Mouse (Mus musculus): ENCODE measurements around the gene Rbfox1. TPM values are rescaled to one million over a fixed set of nuclear protein-coding genes. Genes with fewer than 3 reads are reported as not detected.

The Rbfox1 gene
- polyA plus RNA-seq, 1 experiment from 2014 or later, result 339 TPM

DNA sequence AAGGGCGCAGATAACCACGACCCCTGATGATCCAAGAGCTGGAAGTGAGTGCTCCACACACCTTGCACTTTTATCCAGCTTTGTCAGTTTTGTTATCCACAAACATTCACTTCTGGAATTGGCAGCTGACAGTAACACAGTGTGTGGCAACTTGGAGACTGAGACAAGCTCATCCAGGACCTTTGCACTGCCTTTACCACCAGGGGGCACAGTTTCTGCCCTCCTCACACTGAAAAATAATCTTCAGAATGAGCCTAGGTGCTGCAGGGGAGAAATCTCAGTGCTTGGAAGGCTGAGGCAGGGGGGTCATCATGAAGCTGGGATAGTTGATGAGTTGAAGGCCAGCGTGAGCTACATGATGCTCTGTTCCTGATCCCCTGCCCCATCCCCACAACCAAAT lies 570.2 kb downstream of the Rbfox1 start:
- 72% methylated on average over 3 of the region's 3 CpGs for WGBS
- Histone ChIP-seq H3K36me3 (ENCODE audit: control insufficient read depth, insufficient read depth, low read length) (no peaks in the 10 kb centered on the region), H3K4me3 (ENCODE audit: low read depth, low read length) (no peak overlapping the region), H3K9ac (replicated peaks; ENCODE audit: low read depth, low read length) (no peak overlapping the region), H3K9me3 (ENCODE audit: control insufficient read depth, low read length) (no peaks in the 10 kb centered on the region), H3K4me2 (ENCODE audit: low read depth, low read length) (no peak overlapping the region), H3K27me3 (ENCODE audit: control insufficient read depth, insufficient read depth, low read length) (no peaks in the 10 kb centered on the region), H3K27ac (ENCODE audit: low read depth, low read length) (no peak overlapping the region), H3K4me1 (ENCODE audit: control insufficient read depth, insufficient read depth, low read length) (no peaks in the 10 kb centered on the region)
- ATAC-seq (ENCODE audit: low read depth), result no peak

DNA sequence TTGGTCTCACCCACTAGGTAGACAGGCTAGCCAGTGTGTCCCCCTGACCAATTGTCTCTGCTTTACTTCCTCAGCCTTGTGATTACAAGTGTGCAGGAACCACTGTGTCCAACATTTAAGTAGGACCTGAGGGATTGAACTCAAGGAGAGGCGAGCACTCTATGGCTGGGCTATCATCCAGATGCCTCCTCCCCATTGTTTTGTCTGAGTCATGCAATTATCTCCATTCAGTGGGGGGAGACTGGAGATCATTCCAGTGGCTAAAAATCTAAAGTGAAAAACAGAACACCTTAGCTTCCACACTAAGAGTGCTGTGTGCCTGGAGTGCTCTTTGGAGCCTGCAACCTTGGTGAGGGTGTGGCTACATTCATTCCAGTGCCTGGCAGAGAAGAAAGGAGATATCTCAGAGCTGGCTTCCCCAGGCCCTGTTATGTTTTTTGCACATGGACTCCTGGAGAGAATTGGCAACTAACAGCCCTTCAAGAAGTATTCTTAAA lies 594.0 kb downstream of the Rbfox1 start:
- no peak overlapping the region for H3K9ac ChIP-seq (replicated peaks; ENCODE audit: low read depth, low read length)
- ATAC-seq (ENCODE audit: low read depth), result peak; percentile 36; the same call in 1 of the 2 replicates
- H3K4me3 ChIP-seq (ENCODE audit: low read depth, low read length), result no peak overlapping the region
- H3K4me1 ChIP-seq (ENCODE audit: control insufficient read depth, insufficient read depth, low read length), result peaks cover 13% of the 10 kb centered on the region; the same call in 1 of the 2 replicates
- H3K9me3 ChIP-seq (ENCODE audit: control insufficient read depth, low read length), result no peaks in the 10 kb centered on the region
- H3K4me2 ChIP-seq (ENCODE audit: low read depth, low read length), result no peak overlapping the region
- no peaks in the 10 kb centered on the region for H3K27me3 ChIP-seq (ENCODE audit: control insufficient read depth, insufficient read depth, low read length)
- 46% methylated on average over 1 of the region's 1 CpGs for WGBS
- peak overlapping the region; percentile 64 for H3K27ac ChIP-seq (ENCODE audit: low read depth, low read length)
- no peaks in the 10 kb centered on the region for H3K36me3 ChIP-seq (ENCODE audit: control insufficient read depth, insufficient read depth, low read length)

DNA sequence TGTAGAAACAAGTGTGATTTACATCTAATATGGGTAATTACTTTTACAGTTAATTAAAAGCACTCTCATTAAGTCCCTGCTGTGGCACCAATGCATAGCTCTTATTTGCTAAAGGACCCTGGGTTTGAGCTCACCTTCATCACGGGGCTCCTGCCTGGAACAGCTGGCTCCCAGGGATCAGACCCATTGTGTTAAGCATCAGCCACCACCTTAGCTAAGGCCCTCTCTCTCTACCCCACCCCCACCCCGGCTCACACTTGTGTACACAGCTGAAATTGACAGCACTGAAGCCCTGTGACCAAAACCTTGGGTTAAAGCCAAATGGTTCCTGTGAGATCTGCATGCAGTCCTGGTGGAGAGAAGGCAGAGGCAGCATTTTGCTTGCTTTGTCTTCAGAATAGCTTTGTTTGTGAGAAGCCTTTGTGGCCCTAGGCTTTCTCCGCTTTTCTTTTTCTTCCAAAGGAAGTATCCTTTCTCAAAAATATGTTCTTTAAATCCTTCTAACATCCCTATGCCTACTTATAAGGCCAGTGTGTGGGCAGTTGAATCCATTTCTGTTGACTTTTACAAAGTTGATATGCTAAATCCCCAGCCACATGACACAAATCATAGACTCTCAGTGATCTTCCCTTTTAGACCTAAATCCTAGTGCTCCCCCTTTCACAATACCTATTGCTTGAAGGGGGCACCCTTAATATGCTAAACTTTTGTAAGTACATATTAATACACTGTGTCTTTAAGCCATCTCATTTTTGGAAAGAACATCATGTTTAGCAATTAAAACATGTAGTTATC lies 594.7 kb downstream of the Rbfox1 start:
- 25% methylated on average over 3 of the region's 3 CpGs for WGBS

DNA sequence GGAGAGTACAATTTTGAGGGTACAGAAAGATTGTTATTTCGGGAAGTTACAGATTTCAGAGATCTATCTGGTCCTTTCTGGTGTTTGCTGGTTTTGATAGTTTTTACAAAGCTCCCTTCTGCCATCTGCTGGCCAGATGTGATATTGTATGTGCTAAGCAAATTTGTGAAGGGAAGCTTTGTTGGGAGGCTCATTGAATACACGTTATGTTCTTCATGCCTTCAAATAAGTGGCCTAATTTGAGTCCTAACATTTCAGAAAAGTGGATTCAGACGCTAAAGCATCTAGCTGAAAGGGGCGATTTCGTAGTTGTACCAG lies 595.2 kb downstream of the Rbfox1 start:
- Histone ChIP-seq H3K27me3 (ENCODE audit: control insufficient read depth, insufficient read depth, low read length) (no peaks in the 10 kb centered on the region), H3K36me3 (ENCODE audit: control insufficient read depth, insufficient read depth, low read length) (no peaks in the 10 kb centered on the region), H3K9me3 (ENCODE audit: control insufficient read depth, low read length) (no peaks in the 10 kb centered on the region), H3K4me2 (ENCODE audit: low read depth, low read length) (no peak overlapping the region; the same call in 1 of the 2 replicates), H3K9ac (replicated peaks; ENCODE audit: low read depth, low read length) (no peak overlapping the region), H3K4me1 (ENCODE audit: control insufficient read depth, insufficient read depth, low read length) (peaks cover 13% of the 10 kb centered on the region; the same call in 1 of the 2 replicates), H3K4me3 (ENCODE audit: low read depth, low read length) (no peak overlapping the region), H3K27ac (ENCODE audit: low read depth, low read length) (no peak overlapping the region)
- ATAC-seq (ENCODE audit: low read depth), result no peak
- WGBS, result 10% methylated on average over 5 of the region's 5 CpGs

More for the DNA sequence above, 594.7 kb downstream of the Rbfox1 start:
- Histone ChIP-seq H3K4me2 (ENCODE audit: low read depth, low read length) (no peak overlapping the region; the same call in 1 of the 2 replicates), H3K36me3 (ENCODE audit: control insufficient read depth, insufficient read depth, low read length) (no peaks in the 10 kb centered on the region), H3K27ac (ENCODE audit: low read depth, low read length) (peak overlapping the region; percentile 64), H3K9ac (replicated peaks; ENCODE audit: low read depth, low read length) (no peak overlapping the region), H3K27me3 (ENCODE audit: control insufficient read depth, insufficient read depth, low read length) (no peaks in the 10 kb centered on the region), H3K4me1 (ENCODE audit: control insufficient read depth, insufficient read depth, low read length) (peaks cover 13% of the 10 kb centered on the region; the same call in 1 of the 2 replicates), H3K9me3 (ENCODE audit: control insufficient read depth, low read length) (no peaks in the 10 kb centered on the region), H3K4me3 (ENCODE audit: low read depth, low read length) (no peak overlapping the region)
- peak; percentile 87 for ATAC-seq (ENCODE audit: low read depth)

DNA sequence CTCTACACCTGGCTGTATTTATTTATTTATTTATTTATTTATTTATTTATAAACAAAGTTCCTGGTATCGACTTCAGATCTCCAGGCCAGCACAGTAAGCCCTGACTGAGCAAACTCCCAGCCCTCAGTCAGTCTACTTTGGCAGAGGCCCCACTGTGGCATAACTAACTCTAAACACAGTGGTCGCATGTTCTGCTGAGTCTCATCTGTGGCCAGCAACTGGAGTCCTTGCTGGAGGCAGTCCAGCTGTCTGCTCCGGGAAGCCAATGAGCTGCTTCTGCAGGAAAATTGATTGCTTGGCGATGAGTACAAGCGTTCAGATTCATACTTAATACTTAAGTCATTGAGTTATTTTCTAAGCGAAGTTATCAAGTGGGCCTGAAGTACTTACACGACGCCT lies 598.5 kb downstream of the Rbfox1 start:
- ATAC-seq (ENCODE audit: low read depth), result no peak
- Histone ChIP-seq H3K27ac (ENCODE audit: low read depth, low read length) (no peak overlapping the region), H3K9ac (replicated peaks; ENCODE audit: low read depth, low read length) (no peak overlapping the region), H3K9me3 (ENCODE audit: control insufficient read depth, low read length) (no peaks in the 10 kb centered on the region), H3K4me2 (ENCODE audit: low read depth, low read length) (no peak overlapping the region), H3K27me3 (ENCODE audit: control insufficient read depth, insufficient read depth, low read length) (no peaks in the 10 kb centered on the region), H3K36me3 (ENCODE audit: control insufficient read depth, insufficient read depth, low read length) (no peaks in the 10 kb centered on the region), H3K4me1 (ENCODE audit: control insufficient read depth, insufficient read depth, low read length) (peaks cover 13% of the 10 kb centered on the region; the same call in 1 of the 2 replicates), H3K4me3 (ENCODE audit: low read depth, low read length) (no peak overlapping the region)
- 74% methylated on average over 8 of the region's 8 CpGs for WGBS

DNA sequence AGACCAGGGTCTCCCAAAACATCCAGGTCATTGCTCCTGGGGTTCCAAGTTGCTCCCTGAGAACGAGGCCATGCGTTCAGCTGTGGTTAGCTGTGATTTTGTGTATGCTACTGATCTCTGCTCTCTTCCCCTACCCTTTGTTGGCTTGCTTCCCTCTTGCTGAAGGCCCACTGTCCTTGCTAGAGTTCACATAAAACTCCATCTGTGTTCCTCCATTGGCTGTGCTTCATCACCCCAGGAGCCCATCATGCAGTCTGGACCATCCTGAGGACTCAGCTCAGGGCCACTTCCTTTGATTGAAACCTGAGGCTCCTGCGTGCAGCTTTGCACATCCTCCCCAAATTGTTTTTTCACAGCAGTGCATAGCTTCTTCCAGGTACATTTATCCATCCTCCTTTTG lies 600.5 kb downstream of the Rbfox1 start:
- Histone ChIP-seq H3K4me2 (ENCODE audit: low read depth, low read length) (no peak overlapping the region), H3K4me1 (ENCODE audit: control insufficient read depth, insufficient read depth, low read length) (no peaks in the 10 kb centered on the region), H3K27me3 (ENCODE audit: control insufficient read depth, insufficient read depth, low read length) (no peaks in the 10 kb centered on the region), H3K9me3 (ENCODE audit: control insufficient read depth, low read length) (no peaks in the 10 kb centered on the region), H3K4me3 (ENCODE audit: low read depth, low read length) (no peak overlapping the region), H3K36me3 (ENCODE audit: control insufficient read depth, insufficient read depth, low read length) (no peaks in the 10 kb centered on the region), H3K9ac (replicated peaks; ENCODE audit: low read depth, low read length) (no peak overlapping the region), H3K27ac (ENCODE audit: low read depth, low read length) (no peak overlapping the region)
- ATAC-seq (ENCODE audit: low read depth), result no peak
- WGBS, result 85% methylated on average over 3 of the region's 3 CpGs

DNA sequence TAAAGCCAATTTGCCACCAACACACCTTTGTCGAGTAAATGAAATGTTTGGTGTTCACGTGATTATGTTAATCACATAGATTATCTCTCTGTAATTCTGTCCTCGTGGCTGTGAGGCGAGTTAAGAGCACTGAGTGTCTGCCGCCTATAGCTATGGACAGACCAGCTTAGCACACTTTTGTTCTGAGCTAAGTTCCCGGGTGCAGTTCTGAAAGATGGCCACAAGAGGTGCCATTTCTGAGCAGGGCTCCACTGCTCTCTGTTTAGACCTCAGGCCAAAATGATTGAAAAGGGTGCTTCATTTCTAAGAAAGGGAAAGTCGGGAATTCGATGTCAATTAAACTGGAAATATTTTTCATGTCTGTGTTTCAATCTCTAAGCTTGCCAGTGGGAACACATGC lies 617.1 kb downstream of the Rbfox1 start:
- no peak overlapping the region for H3K4me2 ChIP-seq (ENCODE audit: low read depth, low read length)
- H3K9me3 ChIP-seq (ENCODE audit: control insufficient read depth, low read length), result no peaks in the 10 kb centered on the region
- no peaks in the 10 kb centered on the region for H3K27me3 ChIP-seq (ENCODE audit: control insufficient read depth, insufficient read depth, low read length)
- WGBS, result 35% methylated on average over 8 of the region's 8 CpGs
- ATAC-seq (ENCODE audit: low read depth), result no peak
- no peak overlapping the region for H3K4me3 ChIP-seq (ENCODE audit: low read depth, low read length)
- H3K9ac ChIP-seq (replicated peaks; ENCODE audit: low read depth, low read length), result no peak overlapping the region
- no peaks in the 10 kb centered on the region for H3K36me3 ChIP-seq (ENCODE audit: control insufficient read depth, insufficient read depth, low read length)
- no peak overlapping the region for H3K27ac ChIP-seq (ENCODE audit: low read depth, low read length)
- H3K4me1 ChIP-seq (ENCODE audit: control insufficient read depth, insufficient read depth, low read length), result peaks cover 4% of the 10 kb centered on the region; the same call in 1 of the 2 replicates

DNA sequence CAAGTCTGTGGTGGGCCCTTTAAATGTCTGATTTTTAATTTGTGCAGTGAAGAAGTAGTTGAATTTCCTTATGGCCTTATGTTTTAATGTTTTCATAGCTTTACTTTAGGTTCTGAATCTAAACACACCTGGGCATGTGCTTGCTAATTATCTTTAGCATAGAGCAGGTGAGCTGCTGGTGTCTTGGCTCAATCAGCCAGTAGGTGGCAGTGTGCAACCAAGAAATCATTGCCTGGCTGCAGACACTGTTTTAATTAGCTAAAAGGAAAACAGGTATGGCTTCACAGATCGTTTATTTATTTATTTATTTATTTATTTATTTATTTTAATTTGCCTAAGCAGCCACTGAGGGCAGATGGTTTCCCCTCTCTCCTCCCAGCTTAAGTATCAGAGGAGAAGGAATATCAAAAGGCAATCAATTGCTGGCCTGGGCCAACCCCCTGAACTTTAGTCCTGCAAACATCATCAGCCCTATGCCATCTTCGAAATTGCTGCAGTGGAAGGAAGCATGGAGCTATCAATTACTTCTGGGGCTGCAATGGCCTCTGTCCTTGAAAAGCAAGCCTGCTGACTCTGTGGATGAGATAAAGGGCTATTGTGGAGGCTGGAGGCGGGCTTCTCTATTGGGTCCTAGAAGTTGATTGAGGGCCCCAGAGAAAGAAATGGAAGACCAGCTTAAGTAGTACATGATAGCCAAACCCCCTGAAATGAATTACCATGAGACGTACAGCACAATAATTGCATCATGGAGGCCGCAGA lies 618.6 kb downstream of the Rbfox1 start:
- peak; percentile 54 for ATAC-seq (ENCODE audit: low read depth)
- H3K9ac ChIP-seq (replicated peaks; ENCODE audit: low read depth, low read length), result no peak overlapping the region
- peak overlapping the region; percentile 52; the same call in 1 of the 2 replicates for H3K27ac ChIP-seq (ENCODE audit: low read depth, low read length)
- peaks cover 4% of the 10 kb centered on the region; the same call in 1 of the 2 replicates for H3K4me1 ChIP-seq (ENCODE audit: control insufficient read depth, insufficient read depth, low read length)
- H3K4me3 ChIP-seq (ENCODE audit: low read depth, low read length), result no peak overlapping the region
- H3K4me2 ChIP-seq (ENCODE audit: low read depth, low read length), result no peak overlapping the region
- no peaks in the 10 kb centered on the region for H3K36me3 ChIP-seq (ENCODE audit: control insufficient read depth, insufficient read depth, low read length)
- no peaks in the 10 kb centered on the region for H3K27me3 ChIP-seq (ENCODE audit: control insufficient read depth, insufficient read depth, low read length)
- H3K9me3 ChIP-seq (ENCODE audit: control insufficient read depth, low read length), result no peaks in the 10 kb centered on the region
- WGBS, result 37% methylated on average over 5 of the region's 5 CpGs

DNA sequence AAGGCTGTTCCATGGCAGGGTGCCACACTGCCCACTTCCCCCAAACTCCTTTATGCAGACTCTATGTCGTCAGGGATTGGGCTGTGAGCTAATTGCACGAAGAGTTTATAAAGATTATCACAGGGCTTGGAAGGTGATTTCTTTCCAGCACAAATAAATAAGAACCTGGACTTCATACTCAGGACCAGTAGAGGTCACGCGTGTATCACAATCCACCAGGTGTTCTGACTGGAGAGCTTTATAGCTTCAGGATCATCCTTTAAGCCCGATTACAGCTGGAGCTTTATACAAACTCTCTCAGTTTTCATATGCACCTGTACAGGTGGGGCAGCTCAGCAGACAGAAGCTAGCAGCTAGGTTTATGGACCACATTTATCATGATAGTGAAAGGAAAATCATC lies 623.8 kb downstream of the Rbfox1 start:
- Histone ChIP-seq H3K4me2 (ENCODE audit: low read depth, low read length) (no peak overlapping the region), H3K4me1 (ENCODE audit: control insufficient read depth, insufficient read depth, low read length) (peaks cover 2% of the 10 kb centered on the region; the same call in 1 of the 2 replicates), H3K4me3 (ENCODE audit: low read depth, low read length) (no peak overlapping the region), H3K27me3 (ENCODE audit: control insufficient read depth, insufficient read depth, low read length) (no peaks in the 10 kb centered on the region), H3K36me3 (ENCODE audit: control insufficient read depth, insufficient read depth, low read length) (no peaks in the 10 kb centered on the region), H3K9me3 (ENCODE audit: control insufficient read depth, low read length) (no peaks in the 10 kb centered on the region), H3K9ac (replicated peaks; ENCODE audit: low read depth, low read length) (no peak overlapping the region), H3K27ac (ENCODE audit: low read depth, low read length) (no peak overlapping the region)
- 69% methylated on average over 5 of the region's 5 CpGs for WGBS
- no peak for ATAC-seq (ENCODE audit: low read depth)

Data from neural tube, embryonic 14.5 days (tissue).